ENCODE assay signal across 22 mouse cellular contexts in the genomic region with DNA sequence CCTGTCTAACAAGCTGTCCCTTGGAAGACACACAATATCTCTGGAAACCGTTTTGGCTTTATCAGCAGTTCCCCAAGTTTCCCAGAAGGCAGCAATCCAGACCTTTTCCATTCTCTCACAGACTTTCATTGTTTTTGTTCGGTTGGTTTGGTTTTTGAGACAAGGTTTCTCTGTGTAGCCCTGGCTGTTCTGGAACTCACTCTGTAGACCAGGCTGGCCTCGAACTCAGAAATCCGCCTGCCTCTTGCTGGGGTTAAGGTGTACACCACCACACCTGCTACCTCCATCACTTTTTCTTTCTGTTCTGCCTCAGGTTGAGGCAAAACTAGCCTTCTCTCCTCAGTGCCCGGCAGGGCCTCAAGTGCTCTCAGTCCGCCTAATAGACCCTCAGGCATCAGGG. TPM values are rescaled to one million over a fixed set of nuclear protein-coding genes. Genes with fewer than 3 reads are reported as not detected.
DNase-seq lines count a peak whose midpoint lies in the region; ATAC-seq and TF ChIP-seq lines count a peak whose summit lies in the region.
"Had no signal": no experiment of that assay in that cellular context is flagged by ENCODE, and none has a peak within 500 bp of the region (broad histone marks: within the 10 kb centered on the region; RNA-seq: fewer than 3 reads in every experiment).

No protein-coding gene starts in this region.

- peaks cover 11% of the 10 kb centered on the region; the same call in 1 of the 2 replicates for H3K4me1 ChIP-seq in limb, embryonic 12.5 days (replicated peaks)
- H3K4me1 ChIP-seq in limb, embryonic 10.5 days: peaks cover 16% of the 10 kb centered on the region
- no peaks in the 10 kb centered on the region for H3K4me1 ChIP-seq in embryonic facial prominence, embryonic 15.5 days
- H3K4me1 ChIP-seq in limb, embryonic 14.5 days (ENCODE audit: control insufficient read depth, insufficient read depth, low read length): no peaks in the 10 kb centered on the region
- H3K4me1 ChIP-seq in hindbrain, embryonic 13.5 days (replicated peaks): no peaks in the 10 kb centered on the region
- H3K4me1 ChIP-seq: forebrain, embryonic 13.5 days had no signal

- no peak overlapping the region for H3K9ac ChIP-seq in limb, embryonic 12.5 days (replicated peaks)
- H3K9ac ChIP-seq in embryonic facial prominence, embryonic 15.5 days: no peak overlapping the region
- no peak overlapping the region for H3K9ac ChIP-seq in limb, embryonic 14.5 days (ENCODE audit: low read depth, low read length, severe bottlenecking)
- H3K9ac ChIP-seq in hindbrain, embryonic 13.5 days: no peak overlapping the region
- H3K9ac ChIP-seq: forebrain, embryonic 13.5 days; liver, embryonic 14.5 days had no signal

- H3K9me3 ChIP-seq in limb, embryonic 12.5 days: no peaks in the 10 kb centered on the region
- no peaks in the 10 kb centered on the region for H3K9me3 ChIP-seq in limb, embryonic 10.5 days (replicated peaks)
- H3K9me3 ChIP-seq in embryonic facial prominence, embryonic 15.5 days (replicated peaks): no peaks in the 10 kb centered on the region
- H3K9me3 ChIP-seq in limb, embryonic 14.5 days (ENCODE audit: control insufficient read depth, low read length): no peaks in the 10 kb centered on the region
- no peaks in the 10 kb centered on the region for H3K9me3 ChIP-seq in hindbrain, embryonic 13.5 days
- H3K9me3 ChIP-seq: forebrain, embryonic 13.5 days; megakaryocyte, embryonic 14.5 days had no signal

- H3K36me3 ChIP-seq in limb, embryonic 12.5 days: peaks cover 17% of the 10 kb centered on the region
- peaks cover 24% of the 10 kb centered on the region for H3K36me3 ChIP-seq in limb, embryonic 10.5 days
- H3K36me3 ChIP-seq in embryonic facial prominence, embryonic 15.5 days: peaks cover 12% of the 10 kb centered on the region
- peaks cover 8% of the 10 kb centered on the region for H3K36me3 ChIP-seq in limb, embryonic 14.5 days (ENCODE audit: control insufficient read depth, insufficient read depth, low read length)
- H3K36me3 ChIP-seq in hindbrain, embryonic 13.5 days: peaks cover 13% of the 10 kb centered on the region; the same call in 1 of the 2 replicates

- TF ChIP-seq POLR2A in limb, embryonic 14.5 days (IDR thresholded peaks at IDR 0.05; ENCODE audit: borderline replicate concordance, extremely low read depth, insufficient read depth, insufficient read length): no peak

- H3K4me3 ChIP-seq in limb, embryonic 12.5 days (replicated peaks): no peak overlapping the region
- H3K4me3 ChIP-seq in limb, embryonic 10.5 days: no peak overlapping the region
- H3K4me3 ChIP-seq in embryonic facial prominence, embryonic 15.5 days (replicated peaks): no peak overlapping the region
- H3K4me3 ChIP-seq in limb, embryonic 14.5 days (replicated peaks; ENCODE audit: low read length): no peak overlapping the region
- no peak overlapping the region for H3K4me3 ChIP-seq in hindbrain, embryonic 13.5 days
- H3K4me3 ChIP-seq: forebrain, embryonic 13.5 days; layer of hippocampus, adult 2 months; megakaryocyte, embryonic 14.5 days; myocyte had no signal

- no peaks in the 10 kb centered on the region for H3K27me3 ChIP-seq in limb, embryonic 12.5 days
- no peaks in the 10 kb centered on the region for H3K27me3 ChIP-seq in limb, embryonic 10.5 days (ENCODE audit: low read depth, poor library complexity, severe bottlenecking)
- H3K27me3 ChIP-seq in embryonic facial prominence, embryonic 15.5 days: no peaks in the 10 kb centered on the region
- no peaks in the 10 kb centered on the region for H3K27me3 ChIP-seq in limb, embryonic 14.5 days (ENCODE audit: control insufficient read depth, insufficient read depth, low read length)
- H3K27me3 ChIP-seq in hindbrain, embryonic 13.5 days: no peaks in the 10 kb centered on the region
- H3K27me3 ChIP-seq: forebrain, embryonic 13.5 days; Patski had no signal

- ATAC-seq in limb, embryonic 12.5 days (ENCODE audit: insufficient number of reproducible peaks, insufficient read depth, low FRiP score, low TSS enrichment, low read depth): no peak
- no peak for ATAC-seq in embryonic facial prominence, embryonic 15.5 days (ENCODE audit: insufficient number of reproducible peaks, low FRiP score, low TSS enrichment, low read depth)
- no peak for ATAC-seq in limb, embryonic 14.5 days (ENCODE audit: low FRiP score, low read depth)
- ATAC-seq in hindbrain, embryonic 13.5 days (ENCODE audit: low FRiP score): no peak
- ATAC-seq: forebrain, embryonic 13.5 days; Patski had no signal

- WGBS in limb, embryonic 12.5 days: 65% methylated on average over 6 of the region's 6 CpGs
- 79% methylated on average over 6 of the region's 6 CpGs for WGBS in limb, embryonic 10.5 days
- WGBS in embryonic facial prominence, embryonic 15.5 days: 47% methylated on average over 6 of the region's 6 CpGs
- 50% methylated on average over 6 of the region's 6 CpGs for WGBS in limb, embryonic 14.5 days
- 81% methylated on average over 6 of the region's 6 CpGs for WGBS in hindbrain, embryonic 13.5 days

- peak overlapping the region; percentile 57 for H3K27ac ChIP-seq in limb, embryonic 12.5 days
- no peak overlapping the region for H3K27ac ChIP-seq in limb, embryonic 10.5 days
- H3K27ac ChIP-seq in embryonic facial prominence, embryonic 15.5 days (replicated peaks): peak overlapping the region; percentile 7; the same call in 1 of the 2 replicates
- peak overlapping the region; percentile 55 for H3K27ac ChIP-seq in limb, embryonic 14.5 days (replicated peaks; ENCODE audit: low read depth, low read length)
- no peak overlapping the region for H3K27ac ChIP-seq in hindbrain, embryonic 13.5 days
- H3K27ac ChIP-seq: forebrain, embryonic 13.5 days; layer of hippocampus, adult 2 months; liver, embryonic 14.5 days had no signal

- DNase-seq in heart, adult 11 months: peak; percentile 90
- DNase-seq in heart, postnatal 14 days: no peak
- DNase-seq in limb, embryonic 10.5 days (ENCODE audit: low spot score): no peak
- DNase-seq in limb, embryonic 14.5 days (ENCODE audit: low spot score): no peak
- no peak for DNase-seq in frontal cortex, postnatal 10 days (ENCODE audit: low spot score in 2 of 2)
- DNase-seq: adrenal gland, postnatal 36 days; cerebellum, adult 18-20 months; cerebellum, postnatal 25 days; gastrocnemius, postnatal 25 days; kidney, adult 18-20 months; kidney, postnatal 14 days; midbrain, embryonic 14.5 days; thymus, postnatal 14 days had no signal

- intact Hi-C loops in heart, postnatal 14 days (cut with DNase I): no loop called here

- H3K4me2 ChIP-seq in limb, embryonic 12.5 days: no peak overlapping the region
- H3K4me2 ChIP-seq in embryonic facial prominence, embryonic 15.5 days (replicated peaks): no peak overlapping the region
- H3K4me2 ChIP-seq in limb, embryonic 14.5 days (replicated peaks; ENCODE audit: low read depth, low read length, severe bottlenecking): no peak overlapping the region
- H3K4me2 ChIP-seq in hindbrain, embryonic 13.5 days: no peak overlapping the region
- H3K4me2 ChIP-seq: forebrain, embryonic 13.5 days had no signal

RNA-seq across cellular contexts. Expression of a gene that starts 12.2 kb away (rescaled TPM):
- total RNA-seq in heart, postnatal 14 days (2021): 10 to 100 TPM; 18.5 to 20.1 TPM
- 34.6 and 36.0 TPM in 2 replicates for polyA plus RNA-seq in limb, embryonic 12.5 days (2016; fragmentation: Nextera tagmentation; extraction: Ambion mirVana)
- polyA plus RNA-seq in limb, embryonic 10.5 days (2016; fragmentation: Nextera tagmentation; extraction: Ambion mirVana): 45.2 and 46.1 TPM in 2 replicates
- 21.2 and 22.2 TPM in 2 replicates for polyA plus RNA-seq in embryonic facial prominence, embryonic 15.5 days (2015; fragmentation: Nextera tagmentation; extraction: Ambion mirVana)
- polyA plus RNA-seq in limb, embryonic 14.5 days (2012; rRNA removed): 18.1 and 19.6 TPM in 2 replicates
- polyA plus RNA-seq in limb, embryonic 14.5 days (2014; fragmentation: Nextera tagmentation; extraction: Ambion mirVana): 19.5 and 21.5 TPM in 2 replicates
- 14.8 and 15.9 TPM in 2 replicates for polyA plus RNA-seq in hindbrain, embryonic 13.5 days (2015; fragmentation: Nextera tagmentation; extraction: Ambion mirVana)

RNA-seq across cellular contexts. Expression of a gene that starts 27.0 kb away (rescaled TPM):
- total RNA-seq in heart, postnatal 14 days (2021): under 1 TPM; 0.51 to 0.55 TPM
- 0.35 TPM in 1 of 2 replicates, not detected in the other for polyA plus RNA-seq in limb, embryonic 12.5 days (2016; fragmentation: Nextera tagmentation; extraction: Ambion mirVana)
- polyA plus RNA-seq in limb, embryonic 10.5 days (2016; fragmentation: Nextera tagmentation; extraction: Ambion mirVana): not detected in 2 replicates
- 0.16 and 0.25 TPM in 2 replicates for polyA plus RNA-seq in embryonic facial prominence, embryonic 15.5 days (2015; fragmentation: Nextera tagmentation; extraction: Ambion mirVana)
- polyA plus RNA-seq in limb, embryonic 14.5 days (2012; rRNA removed): 0.57 and 0.58 TPM in 2 replicates
- polyA plus RNA-seq in limb, embryonic 14.5 days (2014; fragmentation: Nextera tagmentation; extraction: Ambion mirVana): 0.48 and 0.65 TPM in 2 replicates
- 0.18 and 0.21 TPM in 2 replicates for polyA plus RNA-seq in hindbrain, embryonic 13.5 days (2015; fragmentation: Nextera tagmentation; extraction: Ambion mirVana)
- polyA plus RNA-seq: midbrain, embryonic 14.5 days had no signal

RNA-seq across cellular contexts. Expression of a gene that starts 42.1 kb away (rescaled TPM):
- total RNA-seq in heart, postnatal 14 days (2021): 1 to 10 TPM; 4.2 to 4.6 TPM
- 8.8 and 9.5 TPM in 2 replicates for polyA plus RNA-seq in limb, embryonic 12.5 days (2016; fragmentation: Nextera tagmentation; extraction: Ambion mirVana)
- polyA plus RNA-seq in limb, embryonic 10.5 days (2016; fragmentation: Nextera tagmentation; extraction: Ambion mirVana): 5.7 and 7.9 TPM in 2 replicates
- polyA plus RNA-seq in embryonic facial prominence, embryonic 15.5 days (2015; fragmentation: Nextera tagmentation; extraction: Ambion mirVana): 8.8 and 8.9 TPM in 2 replicates
- 4.0 and 4.8 TPM in 2 replicates for polyA plus RNA-seq in limb, embryonic 14.5 days (2012; rRNA removed)
- 10.7 and 11.7 TPM in 2 replicates for polyA plus RNA-seq in limb, embryonic 14.5 days (2014; fragmentation: Nextera tagmentation; extraction: Ambion mirVana)
- polyA plus RNA-seq in hindbrain, embryonic 13.5 days (2015; fragmentation: Nextera tagmentation; extraction: Ambion mirVana): 12.7 and 13.2 TPM in 2 replicates

Comparison
In these comparisons a context has a peak if more than half of its experiments do, and no peak if none do; other contexts are left out.
1. H3K27ac ChIP-seq: peak in limb, embryonic 12.5 days (single experiment), embryonic facial prominence, embryonic 15.5 days (single experiment) and limb, embryonic 14.5 days (single experiment); none in limb, embryonic 10.5 days (single experiment) and hindbrain, embryonic 13.5 days (single experiment).